Mouse (Mus musculus): Measurements from ENCODE around the gene Gcnt2.
A peak's percentile ranks its signal among the peaks of the same experiment; 100 is the strongest.
"Not testable (repeated sequence)": the region's sequence is repeated elsewhere in the genome, so short reads cannot be mapped to it uniquely, and the experiment has no call there.

The Gcnt2 gene

DNA sequence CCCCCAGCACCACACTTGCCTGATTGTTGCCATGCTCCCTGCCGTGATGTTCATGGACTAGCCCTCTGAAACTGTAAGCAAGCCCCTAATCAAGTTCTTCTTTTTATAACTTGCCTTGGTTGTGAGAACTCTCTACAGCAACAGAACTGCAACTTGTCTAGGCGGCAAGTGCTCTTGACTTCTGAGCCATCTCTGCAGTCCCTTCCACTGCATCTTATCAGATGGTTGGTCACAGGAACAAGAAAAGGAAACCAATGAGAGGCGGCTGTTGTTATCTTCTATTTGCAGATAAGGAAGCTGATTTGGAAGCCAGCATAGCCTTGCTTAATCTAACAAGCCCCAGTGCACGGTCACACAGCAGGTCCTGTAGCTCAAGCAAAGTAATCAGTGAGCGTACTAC, 14.5 kb downstream of the Gcnt2 start:
- DNase-seq = no peak

- no peak for DNase-seq
Measured at GRCm38 (mm10) chr13:40875415-40875814, 15.9 kb downstream of the Gcnt2 start.

- DNase-seq = no peak
Measured at GRCm38 (mm10) chr13:40877589-40877988, 18.0 kb downstream of the Gcnt2 start.

GRCm38 (mm10) chr13:40880557-40880956, 21.0 kb downstream of the Gcnt2 start:
- DNase-seq = no peak

GRCm38 (mm10) chr13:40882606-40883005, 23.1 kb downstream of the Gcnt2 start:
- no peak for DNase-seq

GRCm38 (mm10) chr13:40883903-40884302, 24.3 kb downstream of the Gcnt2 start:
- no peak for DNase-seq

- DNase-seq = no peak
Measured at GRCm38 (mm10) chr13:40884878-40885277, 25.3 kb downstream of the Gcnt2 start.

- no peak for DNase-seq
Measured at GRCm38 (mm10) chr13:40885935-40886642, 26.5 kb downstream of the Gcnt2 start.

GRCm38 (mm10) chr13:40886643-40887381, 27.3 kb downstream of the Gcnt2 start:
- DNase-seq = peak; percentile 9 to 12

- peak; percentile 31 to 45 for DNase-seq
Measured at GRCm38 (mm10) chr13:40890595-40890994, 31.0 kb downstream of the Gcnt2 start.

DNA sequence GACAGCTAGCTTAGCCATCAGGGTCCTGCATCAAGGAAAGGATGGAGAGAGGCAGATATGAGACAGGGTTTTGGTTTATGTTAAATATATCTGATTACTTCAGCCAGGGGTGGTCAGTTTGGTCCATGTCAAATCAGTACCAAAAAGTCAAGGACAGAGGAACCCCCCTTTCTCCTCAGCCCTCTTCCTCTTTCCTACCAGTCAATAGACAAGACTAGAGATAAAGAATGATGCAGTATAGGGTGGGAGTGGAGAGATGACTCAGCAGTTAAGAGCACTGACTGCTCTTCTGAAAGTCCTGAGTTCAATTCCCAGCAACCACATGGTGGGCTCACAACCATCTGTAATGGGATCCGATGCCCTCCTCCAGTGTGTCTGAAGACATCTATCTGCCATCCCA, 31.8 kb downstream of the Gcnt2 start:
- not testable (repeated sequence) for DNase-seq

DNA sequence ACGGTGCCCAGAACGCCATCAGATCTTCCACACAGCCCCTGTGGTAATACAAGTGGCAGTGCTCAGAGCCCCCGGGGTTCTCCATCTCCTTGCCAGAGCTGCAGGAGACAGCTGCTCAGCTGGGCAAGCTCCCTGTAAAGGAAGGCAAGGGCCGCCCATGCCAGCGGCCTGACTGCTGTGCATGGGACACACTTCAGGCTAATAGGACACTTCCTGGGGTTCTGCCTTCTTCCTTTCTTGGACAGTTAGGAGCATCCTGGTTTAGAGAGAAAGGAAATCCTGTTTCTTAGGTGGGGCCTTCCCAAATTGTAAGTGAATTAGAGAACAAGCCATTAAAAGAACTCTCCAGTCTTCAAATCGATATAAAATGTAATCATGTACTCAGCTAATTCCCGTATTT, 32.5 kb downstream of the Gcnt2 start:
- no peak for DNase-seq

- DNase-seq = no peak
Measured at GRCm38 (mm10) chr13:40892547-40892946, 33.0 kb downstream of the Gcnt2 start.

DNA sequence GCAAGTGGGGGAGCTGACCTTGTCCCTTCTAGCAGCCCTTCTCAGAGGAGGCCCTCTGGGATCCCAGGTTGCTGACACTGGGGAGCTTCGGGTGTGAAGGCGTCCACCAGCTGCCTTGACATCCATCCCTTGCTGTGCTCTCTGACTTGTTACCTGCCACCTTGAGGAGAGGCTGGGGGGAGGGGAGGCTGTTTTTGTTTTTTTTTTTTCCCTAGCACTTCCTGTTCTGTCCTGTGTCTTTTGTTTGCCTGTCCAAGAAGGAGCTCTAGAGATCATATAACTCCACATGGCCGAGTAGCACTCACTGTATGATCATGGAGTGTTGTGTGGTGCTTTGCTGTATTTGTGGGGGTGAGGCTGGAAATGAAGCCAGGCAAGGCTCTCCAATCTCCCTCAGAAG, 34.0 kb downstream of the Gcnt2 start:
- no peak for DNase-seq

DNA sequence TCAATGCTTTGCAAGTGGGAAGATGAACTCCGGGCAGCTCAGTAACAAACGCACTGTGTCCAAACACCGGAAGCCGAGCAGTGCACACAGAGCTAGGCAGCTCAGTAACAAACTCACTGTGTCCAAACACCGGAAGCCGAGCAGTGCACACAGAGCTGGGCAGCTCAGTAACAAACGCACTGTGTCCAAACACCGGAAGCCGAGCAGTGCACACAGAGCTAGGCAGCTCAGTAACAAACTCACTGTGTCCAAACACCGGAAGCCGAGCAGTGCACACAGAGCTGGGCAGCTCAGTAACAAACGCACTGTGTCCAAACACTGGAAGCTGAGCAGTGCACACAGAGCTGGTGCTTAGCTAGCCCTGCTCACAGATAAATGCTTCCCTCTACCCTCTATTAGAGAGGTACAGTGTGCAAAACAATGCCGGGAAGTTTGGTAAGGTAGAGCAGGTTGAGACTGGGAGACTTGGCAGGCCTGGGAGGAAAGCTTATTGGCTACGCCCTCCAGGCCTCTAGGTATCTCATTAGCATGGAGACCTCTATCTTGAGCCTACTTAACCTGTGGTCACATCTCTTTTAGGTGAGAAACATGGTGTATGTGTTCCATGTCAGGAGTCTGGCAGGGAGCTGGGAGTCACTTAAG, 38.6 kb downstream of the Gcnt2 start:
- not testable (repeated sequence) for DNase-seq

GRCm38 (mm10) chr13:40898698-40899097, 39.1 kb downstream of the Gcnt2 start:
- DNase-seq = no peak

DNA sequence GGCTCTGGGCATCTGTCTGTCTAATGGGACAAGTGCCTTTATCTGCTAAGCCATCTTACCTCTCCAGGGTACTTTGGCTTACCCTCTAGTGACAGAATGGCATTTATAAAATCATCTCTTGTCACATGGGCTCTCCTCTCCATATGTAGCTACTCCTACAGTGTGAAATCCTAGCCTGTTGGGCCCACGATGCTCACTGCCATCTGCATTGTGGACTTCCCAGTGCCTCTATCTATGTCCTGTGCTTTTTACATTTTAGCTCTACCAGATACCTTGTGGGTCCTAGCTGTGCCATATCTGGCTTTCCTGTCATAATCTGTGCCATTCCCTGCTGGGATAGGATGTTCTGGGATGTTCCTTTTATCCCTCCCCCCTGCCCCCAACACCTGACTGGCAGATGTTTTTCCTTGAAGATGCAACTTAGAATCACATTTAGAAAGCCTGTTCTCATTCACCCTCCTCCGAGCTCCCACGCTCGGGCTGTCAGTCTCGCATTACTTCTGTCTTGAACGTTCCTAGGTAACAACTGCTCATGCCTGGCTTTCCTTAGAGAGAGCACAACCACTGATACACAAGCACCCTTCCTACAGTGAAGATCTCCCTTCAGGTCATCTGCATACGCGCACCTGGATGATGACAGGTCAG, 39.9 kb downstream of the Gcnt2 start:
- no peak for DNase-seq

DNA sequence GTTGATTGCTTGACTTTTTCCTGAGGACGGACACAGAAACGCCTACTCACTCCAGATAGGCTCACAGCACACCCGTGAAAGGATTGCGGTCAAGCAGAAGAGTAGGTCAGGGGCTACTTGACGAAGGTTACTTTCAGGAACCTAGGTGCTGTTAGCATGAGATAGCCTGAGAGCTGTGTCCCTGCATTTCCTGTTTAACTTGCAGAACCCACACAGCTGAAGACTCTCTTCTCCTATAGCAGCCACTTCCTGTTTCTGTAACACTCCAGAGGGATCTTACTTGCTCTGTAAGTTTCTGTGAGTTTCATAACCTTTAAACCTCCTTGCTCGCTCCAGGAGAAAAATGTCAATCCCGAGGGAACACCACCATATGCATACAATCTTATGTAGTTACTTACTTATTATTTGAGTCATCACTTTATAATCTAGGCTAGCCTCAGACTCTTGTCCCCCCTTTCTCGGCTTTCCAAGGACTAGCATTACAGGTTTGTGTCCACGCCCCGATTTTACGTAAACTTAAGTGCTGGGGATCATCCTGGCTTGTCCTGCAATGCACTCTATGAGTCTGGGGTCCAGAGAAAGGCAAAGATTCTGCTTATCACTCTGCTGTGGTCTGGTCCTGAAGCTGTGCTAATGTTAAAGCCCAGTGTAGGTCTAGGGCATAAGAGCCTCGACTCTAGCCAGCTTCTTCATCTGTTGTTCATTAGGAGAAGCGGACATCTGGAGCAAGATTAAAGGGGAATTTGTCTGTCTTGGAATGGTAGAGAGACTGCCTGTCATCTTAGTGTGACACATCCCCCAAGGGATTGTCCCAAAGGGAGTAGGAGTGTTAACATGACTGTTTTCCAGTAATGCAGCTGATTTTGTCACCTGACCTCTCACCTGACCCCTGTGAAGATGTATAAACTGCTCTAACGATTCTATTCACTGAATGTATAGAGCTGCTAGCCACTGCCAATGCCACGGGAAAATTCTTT, 40.7 kb downstream of the Gcnt2 start:
- no peak for DNase-seq

DNA sequence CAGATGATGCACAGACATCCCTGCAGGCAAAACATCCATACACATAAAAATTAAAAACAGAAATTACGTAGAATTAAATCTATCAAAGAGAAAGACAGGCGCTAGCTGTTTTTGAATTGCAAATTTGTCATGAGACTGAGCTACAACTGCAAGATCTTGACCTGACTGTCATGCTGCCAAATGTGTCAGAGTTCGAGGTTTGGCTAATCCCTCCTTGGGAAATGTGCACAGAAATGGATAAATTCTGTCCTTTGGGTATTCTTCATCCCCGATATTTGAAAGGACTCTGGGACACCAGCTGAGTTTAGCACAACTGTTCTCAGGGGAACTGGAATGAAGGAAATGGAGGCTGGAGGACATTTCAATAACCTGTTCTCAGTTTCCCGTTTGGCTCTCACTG, 41.7 kb downstream of the Gcnt2 start:
- no peak for DNase-seq

- no peak for DNase-seq
Measured at GRCm38 (mm10) chr13:40901831-40902459, 42.4 kb downstream of the Gcnt2 start.

DNA sequence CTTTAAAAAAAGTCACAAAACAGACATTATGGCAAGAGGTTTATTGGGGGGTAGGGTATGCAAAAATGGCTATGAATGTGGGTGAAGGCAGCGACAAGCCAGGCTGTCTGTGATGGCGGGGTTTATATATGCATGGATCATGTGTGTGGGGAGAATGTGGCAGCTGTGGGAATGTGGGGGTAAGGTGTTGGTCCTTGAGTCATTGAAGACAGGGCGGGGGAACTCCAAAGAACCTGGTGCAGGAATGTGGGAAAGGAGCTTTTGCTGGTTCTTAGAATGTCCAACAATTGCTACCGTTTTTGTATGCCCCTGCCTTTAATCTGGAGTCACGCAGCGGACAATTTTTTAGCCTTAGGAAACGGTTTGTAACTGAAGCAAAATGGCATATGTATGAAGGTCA, 44.5 kb downstream of the Gcnt2 start:
- DNase-seq = no peak

- DNase-seq = no peak
Measured at GRCm38 (mm10) chr13:40906528-40906927, 47.0 kb downstream of the Gcnt2 start.

Data from cerebellum, postnatal 10 days (tissue).